Mouse (Mus musculus): ENCODE measurements around the gene Mrpl39. TPM values are rescaled to one million over a fixed set of nuclear protein-coding genes. Genes with fewer than 3 reads are reported as not detected.

Mrpl39 gene
- 10 to 100 TPM; 10.5 to 17.2 TPM for total RNA-seq (2023)

GRCm38 (mm10) chr16:84735166-84736105 lies at the start of gene Mrpl39:
Gene Mrpl39, minus strand, starts transcription at chr16:84735742.

GRCm38 (mm10) chr16:84774003-84774703 lies 38.6 kb upstream of the Mrpl39 start, which contains the start of gene Jam2:
Gene Jam2, plus strand, starts transcription at chr16:84774123.

Other genes with a start within 250 kb of the Mrpl39 start
- gene A730009L09Rik, start 220.6 kb downstream of the Mrpl39 start, total RNA-seq (2023) = not detected
- under 1 TPM in 1 of 2 experiments, not detected in 1; 0.26 TPM for gene Jam2, start 38.4 kb upstream of the Mrpl39 start, total RNA-seq (2023)
- 10 to 100 TPM; 35.3 to 38.5 TPM for gene Gabpa, start 99.2 kb upstream of the Mrpl39 start, total RNA-seq (2023)
- 100 to 1,000 TPM; 105 to 124 TPM for gene Atp5j, start 99.9 kb upstream of the Mrpl39 start, total RNA-seq (2023)

Data from monocyte, adult 59 days (primary cell).